Mouse (Mus musculus) liver, adult 2 months (tissue): ENCODE results near the gene Hist1h2ab. TPM values are rescaled to one million over a fixed set of nuclear protein-coding genes. Genes with fewer than 3 reads are reported as not detected.
"Not testable (repeated sequence)": the region's sequence is repeated elsewhere in the genome, so short reads cannot be mapped to it uniquely, and the experiment has no call there.

Experiments used
- DNase-seq: peaks from one replicate; pipeline ENCODE4 v3.0.0-alpha.2; 2011; ENCODE audit warnings: low read depth, low spot score; ENCODE audit errors: extremely low read depth
- H3K27ac ChIP-seq: fragments of 200-500 bp; replicated peaks from 2 replicates; pipeline ENCODE4 v1.5.1; 2012; ENCODE audit warnings: low read depth, mild to moderate bottlenecking, control low read depth, inconsistent platforms, low read length; ENCODE audit not compliant: insufficient read depth
- H3K27me3 ChIP-seq: fragments of 200-500 bp; 2 replicates; pipeline ENCODE4 v1.6.1; 2012; ENCODE audit warnings: mild to moderate bottlenecking, moderate library complexity, low read length, inconsistent platforms; ENCODE audit not compliant: control insufficient read depth, insufficient read depth
- H3K36me3 ChIP-seq: fragments of 200-500 bp; 2 replicates; pipeline ENCODE4 v1.6.1; 2012; ENCODE audit warnings: low read length, inconsistent platforms; ENCODE audit not compliant: control insufficient read depth, insufficient read depth
- H3K4me1 ChIP-seq: fragments of 200-500 bp; 2 replicates; pipeline ENCODE4 v1.6.1; 2011; ENCODE audit warnings: low read length; ENCODE audit not compliant: control insufficient read depth, insufficient read depth
- H3K4me3 ChIP-seq: fragments of 200-500 bp; 2 replicates; pipeline ENCODE4 v1.5.1; 2011; ENCODE audit warnings: low read depth, mild to moderate bottlenecking, control low read depth, low read length, moderate library complexity; ENCODE audit not compliant: insufficient read depth
- H3K79me2 ChIP-seq: fragments of 200-500 bp; 2 replicates; pipeline ENCODE4 v1.6.1; 2012; ENCODE audit warnings: inconsistent platforms, mild to moderate bottlenecking, low read length, moderate library complexity; ENCODE audit not compliant: control insufficient read depth, insufficient read depth
- H3K9ac ChIP-seq: fragments of 200-500 bp; 2 replicates; pipeline ENCODE4 v1.6.1; 2012; ENCODE audit warnings: low read depth, mild to moderate bottlenecking, control low read depth, inconsistent platforms, low read length
- CTCF ChIP-seq: fragments of 200-500 bp; IDR thresholded peaks from 2 replicates; pipeline ENCODE4 v1.5.1; 2011; ENCODE audit warnings: low read depth, low read length, control low read depth
- POLR2A ChIP-seq: fragments of 200-500 bp; IDR thresholded peaks from 2 replicates; pipeline ENCODE4 v1.6.1; 2011; ENCODE audit warnings: low read length, control low read depth; ENCODE audit not compliant: insufficient read depth; ENCODE audit errors: extremely low read depth
- WGBS: fragments of 180-500 bp; shearing (Covaris S2); methylation state at CpG from one replicate; pipeline ENCODE4 v1.1.7; 2018; 5-methylcytosine and 5-hydroxymethylcytosine counted together
- polyA plus RNA-seq: library from polyadenylated mRNA; depleted of rRNA; stranded (reverse); fragments of >200 nt; gene quantifications from 2 replicates; pipeline ENCODE4 v1.2.3, GENCODE M21; 2012
- total RNA-seq: library from RNA; depleted of rRNA; stranded (reverse); fragments of >200 nt; gene quantifications from 2 replicates; pipeline ENCODE4 v1.2.3, GENCODE M21; 2014

Gene Hist1h2ab
- total and polyA plus RNA-seq, 2 experiments = 1.0 to 19.4 TPM

DNA sequence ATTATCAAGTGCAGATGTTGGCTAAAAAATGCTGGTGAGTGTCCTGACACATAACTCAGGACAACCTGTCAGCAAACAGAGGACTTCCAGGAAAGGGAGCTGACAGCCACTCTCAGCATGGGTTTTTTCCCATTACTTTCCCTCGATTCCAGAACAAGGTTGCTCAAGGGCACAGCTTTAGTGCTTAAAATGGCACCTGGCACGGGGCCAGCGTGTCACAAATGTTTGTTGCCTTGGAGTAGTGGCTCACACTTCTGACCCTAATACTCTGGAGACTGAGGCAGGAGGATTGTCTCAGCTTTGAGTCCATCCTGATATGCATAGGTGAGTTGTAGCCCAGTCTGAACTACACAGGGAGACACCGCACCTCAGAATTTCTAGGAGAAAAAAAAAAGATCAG, 42.3 kb upstream of the Hist1h2ab start:
- no peak for TF ChIP-seq CTCF
- no peak for TF ChIP-seq POLR2A
- Histone ChIP-seq H3K79me2 (no peaks in the 10 kb centered on the region), H3K9ac (no peak overlapping the region), H3K4me3 (no peak overlapping the region), H3K4me1 (peaks cover 17% of the 10 kb centered on the region), H3K27me3 (no peaks in the 10 kb centered on the region), H3K36me3 (peaks cover 14% of the 10 kb centered on the region; the same call in 1 of the 2 replicates), H3K27ac (peak overlapping the region; percentile 10; the same call in 1 of the 2 replicates)
- peak; percentile 47 for DNase-seq
- 32% methylated on average over 4 of the region's 4 CpGs for WGBS

DNA sequence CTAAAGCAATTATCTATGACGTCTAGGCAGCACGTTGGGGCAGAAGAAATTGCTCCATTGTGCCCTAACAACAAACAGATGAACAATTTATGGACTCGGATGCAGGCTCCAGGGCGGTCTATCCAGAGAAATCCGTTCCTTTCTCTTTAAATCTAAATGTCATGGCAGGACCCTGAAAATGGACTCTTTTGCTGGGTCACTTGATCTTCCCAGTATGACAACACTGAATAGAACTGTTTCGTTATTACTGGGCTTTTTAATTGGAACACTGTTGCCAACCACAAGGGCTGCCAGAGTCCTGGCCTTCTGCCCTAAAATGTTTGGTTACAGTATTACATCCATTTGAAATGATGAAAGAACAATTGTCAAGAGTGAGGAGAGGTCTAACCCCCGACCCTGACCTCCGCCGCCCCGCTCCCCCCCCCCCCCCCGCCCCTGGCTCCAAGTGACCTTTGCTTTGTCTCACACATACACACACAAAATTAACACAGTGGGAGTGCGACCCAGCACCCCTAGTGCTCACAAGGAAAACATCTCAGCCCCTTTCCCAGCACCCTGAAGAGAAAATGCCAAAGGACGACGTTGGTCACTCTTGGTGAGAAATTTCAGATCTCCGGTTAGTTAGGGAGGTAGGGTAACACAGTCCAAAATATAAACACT, 41.1 kb upstream of the Hist1h2ab start:
- Histone ChIP-seq H3K4me3 (peak overlapping the region; percentile 81), H3K36me3 (peaks cover 6% of the 10 kb centered on the region; the same call in 1 of the 2 replicates), H3K27me3 (no peaks in the 10 kb centered on the region), H3K9ac (peak overlapping the region; percentile 92), H3K27ac (peak overlapping the region; percentile 93), H3K79me2 (no peaks in the 10 kb centered on the region), H3K4me1 (peaks cover 25% of the 10 kb centered on the region)
- TF ChIP-seq POLR2A (no peak), CTCF (no peak)
- DNase-seq = peak; percentile 94
- WGBS = 7% methylated on average over 15 of the region's 15 CpGs

DNA sequence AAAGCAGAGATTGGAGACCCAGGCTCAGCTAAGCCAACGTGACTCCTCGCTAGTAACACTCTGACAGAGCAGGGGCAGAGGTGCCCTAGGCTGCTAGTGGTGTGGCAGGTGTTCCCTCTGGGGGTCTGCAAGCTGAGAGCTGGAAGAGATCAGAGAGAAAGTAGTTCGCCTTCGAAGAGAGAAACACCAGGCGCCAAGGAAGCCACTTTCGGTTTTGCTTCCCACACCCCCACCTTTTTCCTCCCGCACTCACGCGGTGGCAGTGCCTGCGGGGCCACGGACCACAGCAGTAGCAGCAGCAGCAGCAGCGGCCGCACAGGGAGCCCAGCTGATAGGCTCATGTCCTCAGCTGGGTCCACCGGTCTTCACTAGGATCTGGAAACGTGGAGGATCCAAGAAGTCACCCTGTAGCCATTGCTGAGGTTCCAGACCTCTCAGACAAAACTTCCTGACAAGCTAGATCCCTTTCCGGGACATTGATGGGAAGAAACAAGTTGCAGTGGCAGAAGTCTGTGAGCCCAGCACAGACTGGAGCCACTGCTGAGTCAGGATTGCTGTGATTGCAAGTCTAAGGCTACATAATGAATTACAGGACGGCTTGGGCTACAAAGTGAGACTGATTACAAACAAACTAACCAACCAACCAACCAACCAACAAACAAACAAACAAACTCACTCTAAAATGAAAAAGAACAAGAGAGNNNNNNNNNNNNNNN, 40.4 kb upstream of the Hist1h2ab start, which contains the start of gene Hfe:
Hfe (minus strand) TSS at position 481 of the 716 bp plus-strand sequence.
- H3K9ac ChIP-seq = peak within 1 kb of the TSS; percentile 92
- peak within 1 kb of the TSS; percentile 81 for H3K4me3 ChIP-seq
- H3K36me3 ChIP-seq = no peaks in the 10 kb centered on the region; the same call in 1 of the 2 replicates
- peak; percentile 53; the same call in 1 of the 2 replicates for TF ChIP-seq POLR2A
- no peak for TF ChIP-seq CTCF
- H3K27ac ChIP-seq = peak within 1 kb of the TSS; percentile 93
- no peaks in the 10 kb centered on the region for H3K27me3 ChIP-seq
- peak; percentile 74 for DNase-seq
- no peaks in the 10 kb centered on the region for H3K79me2 ChIP-seq
- under 1% methylated on average over 17 of the region's 17 CpGs for WGBS
- peaks cover 25% of the 10 kb centered on the region for H3K4me1 ChIP-seq

DNA sequence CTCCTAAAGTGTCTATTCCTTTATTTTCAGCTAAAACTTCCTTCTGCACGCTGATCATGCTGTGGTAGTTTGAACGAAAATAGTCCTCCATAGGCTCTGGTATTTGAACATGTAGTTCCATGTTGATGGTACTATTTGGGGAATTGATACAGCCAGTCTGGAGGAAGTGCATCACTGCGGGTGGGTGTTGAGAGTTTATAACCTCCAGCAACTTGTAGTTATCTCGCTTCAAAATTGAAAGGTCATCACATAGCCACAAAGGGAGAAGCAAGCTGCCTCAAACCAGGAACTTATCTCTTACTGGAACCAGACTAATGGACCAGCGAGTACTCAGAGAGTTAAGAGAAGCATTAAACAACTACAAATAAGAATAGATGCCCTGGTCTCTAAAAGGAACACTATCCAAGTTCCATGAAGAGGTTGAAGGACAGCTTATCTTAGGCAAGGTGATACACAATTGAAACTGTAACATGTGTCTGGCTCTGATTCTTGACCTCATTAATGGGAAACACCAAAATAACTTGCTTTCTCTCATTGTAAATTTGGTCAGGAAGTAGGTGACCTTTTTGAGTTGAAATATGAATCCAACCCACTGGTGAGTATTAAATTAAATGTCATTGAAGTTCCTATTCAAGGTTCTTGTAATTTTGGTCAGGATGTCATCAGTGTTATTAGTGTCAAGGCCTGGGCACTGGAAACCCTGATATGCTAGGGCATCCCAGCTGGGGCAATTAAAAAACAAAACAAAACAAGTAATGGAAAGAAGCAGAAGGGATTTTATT, 34.5 kb upstream of the Hist1h2ab start:
- peaks cover 12% of the 10 kb centered on the region; the same call in 1 of the 2 replicates for H3K4me1 ChIP-seq
- H3K4me3 ChIP-seq = no peak overlapping the region
- TF ChIP-seq POLR2A (no peak), CTCF (no peak)
- no peaks in the 10 kb centered on the region for H3K27me3 ChIP-seq
- H3K36me3 ChIP-seq = no peaks in the 10 kb centered on the region
- H3K79me2 ChIP-seq = no peaks in the 10 kb centered on the region
- WGBS = 77% methylated on average over 5 of the region's 5 CpGs
- no peak overlapping the region for H3K27ac ChIP-seq
- H3K9ac ChIP-seq = no peak overlapping the region
- DNase-seq = peak; percentile 58

DNA sequence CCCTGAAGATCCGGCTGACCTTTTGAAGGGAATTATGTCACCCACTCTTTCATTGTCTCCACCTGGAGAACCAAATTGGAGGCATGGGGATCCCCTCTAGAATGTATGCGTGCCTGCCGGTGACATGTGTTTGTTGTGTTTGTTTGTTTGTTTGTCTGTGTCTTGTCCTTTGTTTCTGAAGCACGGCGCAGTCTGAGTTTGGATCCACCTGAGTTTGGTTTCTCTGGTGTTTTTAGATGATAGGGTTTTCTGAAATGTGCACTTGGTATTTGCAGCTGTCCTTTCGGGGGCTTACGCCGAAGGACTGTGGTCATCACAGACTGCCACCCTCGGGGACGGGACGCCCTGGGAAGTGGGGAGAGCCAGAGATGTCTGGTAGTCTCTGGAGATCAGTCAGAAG, 33.8 kb upstream of the Hist1h2ab start:
- Histone ChIP-seq H3K79me2 (no peaks in the 10 kb centered on the region), H3K27ac (peak overlapping the region; percentile 36), H3K4me1 (peaks cover 12% of the 10 kb centered on the region; the same call in 1 of the 2 replicates), H3K4me3 (no peak overlapping the region), H3K27me3 (no peaks in the 10 kb centered on the region), H3K9ac (no peak overlapping the region), H3K36me3 (no peaks in the 10 kb centered on the region)
- no peak for DNase-seq
- WGBS = 64% methylated on average over 11 of the region's 11 CpGs
- TF ChIP-seq POLR2A = no peak
- TF ChIP-seq CTCF = no peak

GRCm38 (mm10) chr13:23717593-23718245, 33.2 kb upstream of the Hist1h2ab start:
- H3K36me3 ChIP-seq, H3K27me3 ChIP-seq, H3K9ac ChIP-seq, H3K4me3 ChIP-seq, H3K79me2 ChIP-seq: not testable (repeated sequence)
- Histone ChIP-seq H3K4me1 (peaks cover 12% of the 10 kb centered on the region; the same call in 1 of the 2 replicates), H3K27ac (peak overlapping the region; percentile 36)
- 11% methylated on average over 2 of the region's 2 CpGs for WGBS
- peak; percentile 68 for DNase-seq
